Mouse (Mus musculus): ENCODE results near the gene Tmem242. TPM values are rescaled to one million over a fixed set of nuclear protein-coding genes. Genes with fewer than 3 reads are reported as not detected.
"Not testable (repeated sequence)": the region's sequence is repeated elsewhere in the genome, so short reads cannot be mapped to it uniquely, and the experiment has no call there.

The Tmem242 gene
- polyA plus RNA-seq, 1 experiment from 2014 or later = 84.3 TPM

DNA sequence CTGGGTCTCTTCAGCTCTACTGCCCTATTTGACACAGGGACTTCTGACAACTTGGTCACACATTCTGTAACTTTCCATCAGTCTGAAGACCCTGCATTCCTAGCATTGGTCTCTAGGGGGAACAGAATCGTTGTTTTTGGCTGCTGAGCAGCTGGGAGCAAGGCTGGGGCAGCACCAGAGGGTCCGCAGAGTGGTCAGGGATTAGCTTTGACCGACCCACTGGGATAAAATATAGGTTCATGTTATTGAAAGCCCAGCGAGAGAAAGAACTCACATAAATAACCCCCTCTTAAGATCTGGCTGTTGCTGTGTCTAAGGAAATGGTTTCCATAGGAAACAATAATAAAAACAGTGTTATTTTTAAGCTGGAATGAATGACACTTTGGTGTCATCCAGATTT, 27.1 kb upstream of the Tmem242 start:
- no peak overlapping the region for H3K9ac ChIP-seq (replicated peaks; ENCODE audit: low read depth)
- ATAC-seq (no peak), DNase-seq (ENCODE audit: low spot score) (no peak)
- no peak overlapping the region for H3K27ac ChIP-seq (ENCODE audit: low read length)
- H3K4me1 ChIP-seq (ENCODE audit: insufficient read depth, low read depth, low read length) = no peaks in the 10 kb centered on the region
- H3K4me3 ChIP-seq (ENCODE audit: low read depth, low read length) = no peak overlapping the region
- no peaks in the 10 kb centered on the region for H3K9me3 ChIP-seq (ENCODE audit: low read length)
- H3K4me2 ChIP-seq (replicated peaks; ENCODE audit: low read depth, low read length) = no peak overlapping the region
- no peaks in the 10 kb centered on the region for H3K36me3 ChIP-seq (ENCODE audit: insufficient read depth, low read length)
- TF ChIP-seq CTCF (IDR thresholded peaks at IDR 0.05) (peak; percentile 33), EP300 (IDR thresholded peaks at IDR 0.05) (no peak)
- WGBS = 46% methylated on average over 4 of the region's 4 CpGs
- no peaks in the 10 kb centered on the region for H3K27me3 ChIP-seq (replicated peaks; ENCODE audit: insufficient read depth, low read length)

DNA sequence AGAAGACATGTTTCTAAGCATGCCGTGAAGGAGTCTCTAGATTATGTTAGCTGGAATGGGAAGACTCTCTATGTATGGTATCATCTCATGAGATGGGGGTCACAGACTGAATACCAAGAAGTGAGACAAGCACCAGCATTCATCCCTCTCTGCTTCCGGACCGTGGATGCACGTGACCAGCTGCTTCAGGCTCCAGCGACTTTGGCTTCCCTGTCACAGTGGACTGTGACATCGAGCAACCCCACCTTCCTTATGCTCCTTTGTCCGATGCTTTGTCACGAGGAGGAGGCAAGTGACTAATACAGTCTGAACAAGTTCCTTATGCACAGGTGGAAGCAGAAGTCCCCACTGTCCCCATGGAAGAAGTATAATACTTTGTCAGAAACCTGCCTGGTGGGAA, 26.7 kb upstream of the Tmem242 start:
- H3K4me2 ChIP-seq (replicated peaks; ENCODE audit: low read depth, low read length) = no peak overlapping the region
- ATAC-seq = no peak

DNA sequence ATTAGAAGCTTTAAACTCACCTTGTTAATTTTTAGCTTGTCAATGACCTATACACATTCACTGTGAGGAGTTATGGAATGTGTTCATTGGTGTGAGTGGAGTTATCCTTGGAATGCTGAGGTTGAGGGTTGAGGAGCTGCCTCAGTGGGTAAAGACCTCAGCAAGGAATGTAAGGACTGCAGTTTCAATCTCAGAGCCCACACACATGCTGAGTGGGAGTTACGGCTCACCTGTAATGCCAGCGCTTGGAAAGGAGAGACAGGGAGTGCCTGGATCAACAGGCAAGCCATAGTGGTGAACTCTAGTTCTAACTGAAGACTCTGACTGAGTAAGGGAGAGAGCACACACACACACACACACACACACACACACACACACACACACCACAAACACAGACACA, 23.9 kb upstream of the Tmem242 start:
- ATAC-seq = peak; percentile 77
- WGBS = 63% methylated on average over 2 of the region's 2 CpGs
- Histone ChIP-seq H3K27me3 (replicated peaks; ENCODE audit: insufficient read depth, low read length) (no peaks in the 10 kb centered on the region), H3K9me3 (ENCODE audit: low read length) (no peaks in the 10 kb centered on the region), H3K4me3 (ENCODE audit: low read depth, low read length) (no peak overlapping the region), H3K4me1 (ENCODE audit: insufficient read depth, low read depth, low read length) (no peaks in the 10 kb centered on the region), H3K36me3 (ENCODE audit: insufficient read depth, low read length) (no peaks in the 10 kb centered on the region), H3K9ac (replicated peaks; ENCODE audit: low read depth) (no peak overlapping the region), H3K27ac (ENCODE audit: low read length) (no peak overlapping the region), H3K4me2 (replicated peaks; ENCODE audit: low read depth, low read length) (no peak overlapping the region)
- TF ChIP-seq EP300 (IDR thresholded peaks at IDR 0.05) (peak; percentile 48), CTCF (IDR thresholded peaks at IDR 0.05) (no peak)
- DNase-seq (ENCODE audit: low spot score) = peak; percentile 31

More for the DNA sequence above, 26.7 kb upstream of the Tmem242 start:
- no peak for DNase-seq (ENCODE audit: low spot score)
- TF ChIP-seq CTCF (IDR thresholded peaks at IDR 0.05) = no peak
- no peaks in the 10 kb centered on the region for H3K9me3 ChIP-seq (ENCODE audit: low read length)
- H3K27me3 ChIP-seq (replicated peaks; ENCODE audit: insufficient read depth, low read length) = no peaks in the 10 kb centered on the region
- no peak overlapping the region for H3K4me3 ChIP-seq (ENCODE audit: low read depth, low read length)
- H3K36me3 ChIP-seq (ENCODE audit: insufficient read depth, low read length) = no peaks in the 10 kb centered on the region
- 85% methylated on average over 8 of the region's 8 CpGs for WGBS
- H3K27ac ChIP-seq (ENCODE audit: low read length) = no peak overlapping the region
- no peak overlapping the region for H3K9ac ChIP-seq (replicated peaks; ENCODE audit: low read depth)
- H3K4me1 ChIP-seq (ENCODE audit: insufficient read depth, low read depth, low read length) = no peaks in the 10 kb centered on the region

DNA sequence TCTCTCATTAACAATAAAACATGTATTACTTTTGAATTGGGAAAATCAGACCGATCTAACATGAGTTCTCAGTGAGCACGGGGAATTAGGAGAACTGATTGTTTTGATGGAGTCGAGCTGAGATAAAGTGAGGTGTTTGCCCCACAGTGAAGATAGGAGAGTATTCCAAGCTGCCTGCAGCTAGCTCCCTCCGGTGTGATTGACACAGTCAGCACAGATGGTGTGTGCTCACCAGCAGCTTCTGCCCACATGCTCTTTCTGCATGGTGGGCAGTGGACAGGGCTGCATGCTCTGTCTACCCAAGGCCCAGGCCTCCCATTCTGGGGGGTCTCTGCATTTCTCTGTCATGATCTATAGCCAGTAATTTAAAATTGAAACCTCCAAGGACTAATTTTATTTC, 13.6 kb upstream of the Tmem242 start:
- H3K4me3 ChIP-seq (ENCODE audit: low read depth, low read length) = no peak overlapping the region
- no peaks in the 10 kb centered on the region for H3K4me1 ChIP-seq (ENCODE audit: insufficient read depth, low read depth, low read length)
- no peaks in the 10 kb centered on the region for H3K36me3 ChIP-seq (ENCODE audit: insufficient read depth, low read length)
- ATAC-seq (no peak), DNase-seq (ENCODE audit: low spot score) (no peak)
- H3K9me3 ChIP-seq (ENCODE audit: low read length) = no peaks in the 10 kb centered on the region
- no peak overlapping the region for H3K4me2 ChIP-seq (replicated peaks; ENCODE audit: low read depth, low read length)
- TF ChIP-seq CTCF (IDR thresholded peaks at IDR 0.05) = no peak
- no peak for TF ChIP-seq EP300 (IDR thresholded peaks at IDR 0.05)
- H3K27me3 ChIP-seq (replicated peaks; ENCODE audit: insufficient read depth, low read length) = no peaks in the 10 kb centered on the region
- no peak overlapping the region for H3K27ac ChIP-seq (ENCODE audit: low read length)
- WGBS = 60% methylated on average over 4 of the region's 4 CpGs
- no peak overlapping the region for H3K9ac ChIP-seq (replicated peaks; ENCODE audit: low read depth)

DNA sequence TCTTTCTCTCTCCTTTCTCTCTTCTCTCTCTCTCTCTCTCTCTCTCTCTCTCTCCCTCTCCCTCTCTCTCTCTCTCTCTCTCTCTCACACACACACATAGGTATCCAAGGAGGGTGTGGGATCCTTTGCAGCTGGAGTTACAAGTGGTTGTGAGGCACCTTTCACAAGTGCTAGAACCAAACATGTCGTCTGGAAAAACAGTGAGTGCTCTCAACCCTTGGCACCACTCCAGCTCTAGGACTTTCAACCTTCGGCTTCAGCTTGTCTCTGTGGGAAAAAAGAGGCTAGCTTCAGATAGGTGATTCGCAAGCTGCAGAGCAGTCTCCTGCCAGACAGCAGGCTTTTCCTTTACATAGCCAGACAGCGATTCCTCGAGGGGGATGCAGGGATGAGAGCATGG, 3.7 kb upstream of the Tmem242 start:
- no peaks in the 10 kb centered on the region for H3K9me3 ChIP-seq (ENCODE audit: low read length)
- no peak overlapping the region for H3K9ac ChIP-seq (replicated peaks; ENCODE audit: low read depth)
- TF ChIP-seq CTCF (IDR thresholded peaks at IDR 0.05) = no peak
- peak; percentile 43; the same call in 1 of the 2 replicates for TF ChIP-seq EP300 (IDR thresholded peaks at IDR 0.05)
- H3K36me3 ChIP-seq (ENCODE audit: insufficient read depth, low read length) = no peaks in the 10 kb centered on the region
- H3K27me3 ChIP-seq (replicated peaks; ENCODE audit: insufficient read depth, low read length) = no peaks in the 10 kb centered on the region
- WGBS = 12% methylated on average over 5 of the region's 5 CpGs
- ATAC-seq (peak; percentile 56), DNase-seq (ENCODE audit: low spot score) (peak; percentile 66)
- peaks cover 7% of the 10 kb centered on the region for H3K4me1 ChIP-seq (ENCODE audit: insufficient read depth, low read depth, low read length)
- no peak overlapping the region for H3K4me3 ChIP-seq (ENCODE audit: low read depth, low read length)
- no peak overlapping the region for H3K27ac ChIP-seq (ENCODE audit: low read length)
- H3K4me2 ChIP-seq (replicated peaks; ENCODE audit: low read depth, low read length) = no peak overlapping the region

DNA sequence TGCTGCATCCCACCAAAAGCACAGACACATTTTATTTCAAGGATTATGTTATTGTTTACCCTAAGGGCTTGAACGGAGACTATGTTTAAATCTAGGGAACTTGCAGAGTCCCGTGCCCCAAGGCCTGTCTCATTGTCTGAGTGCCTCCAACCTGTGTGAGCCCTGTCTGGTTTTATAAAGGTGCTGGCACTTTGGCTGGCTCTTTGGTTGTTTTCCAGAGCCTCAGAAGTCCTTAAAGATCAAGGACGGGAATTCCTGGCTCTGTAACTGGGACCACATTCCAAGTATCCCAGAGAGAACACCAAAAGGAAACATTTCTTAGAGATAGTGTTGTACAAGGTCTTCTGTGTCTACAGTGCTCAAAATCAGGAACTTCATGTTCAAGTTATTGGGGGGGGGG, 3.2 kb upstream of the Tmem242 start:
- 29% methylated on average over 3 of the region's 3 CpGs for WGBS
- ATAC-seq = peak; percentile 39; the same call in 1 of the 2 replicates

DNA sequence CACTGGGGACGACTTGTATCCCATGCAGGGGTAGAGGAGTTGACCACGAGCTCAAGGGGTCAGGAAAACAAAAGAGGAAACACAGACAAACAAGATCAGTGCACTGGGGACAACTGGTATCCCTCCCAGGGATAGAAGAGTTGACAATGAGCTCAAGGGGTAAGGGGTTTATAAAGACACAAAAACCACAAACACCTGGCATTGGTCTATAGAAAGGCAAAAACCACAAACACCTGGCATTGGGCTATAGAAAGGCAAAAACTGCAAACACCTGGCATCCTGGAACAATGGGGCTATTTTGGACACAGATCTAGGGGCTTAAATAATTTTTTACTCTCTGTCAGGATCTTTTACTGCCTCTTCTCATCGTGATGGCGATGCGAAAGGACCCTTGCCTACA, 2.3 kb upstream of the Tmem242 start:
- H3K4me3 ChIP-seq (ENCODE audit: low read depth, low read length); H3K27me3 ChIP-seq (replicated peaks; ENCODE audit: insufficient read depth, low read length); H3K36me3 ChIP-seq (ENCODE audit: insufficient read depth, low read length); H3K9me3 ChIP-seq (ENCODE audit: low read length); H3K4me1 ChIP-seq (ENCODE audit: insufficient read depth, low read depth, low read length); ATAC-seq; H3K27ac ChIP-seq (ENCODE audit: low read length); DNase-seq (ENCODE audit: low spot score); H3K9ac ChIP-seq (replicated peaks; ENCODE audit: low read depth); H3K4me2 ChIP-seq (replicated peaks; ENCODE audit: low read depth, low read length): not testable (repeated sequence)
- WGBS = 70% methylated on average over 5 of the region's 5 CpGs

More for the DNA sequence above, 3.2 kb upstream of the Tmem242 start:
- no peaks in the 10 kb centered on the region for H3K9me3 ChIP-seq (ENCODE audit: low read length)
- no peak overlapping the region for H3K9ac ChIP-seq (replicated peaks; ENCODE audit: low read depth)
- no peak overlapping the region for H3K4me3 ChIP-seq (ENCODE audit: low read depth, low read length)
- DNase-seq (ENCODE audit: low spot score) = peak; percentile 16
- peaks cover 7% of the 10 kb centered on the region for H3K4me1 ChIP-seq (ENCODE audit: insufficient read depth, low read depth, low read length)
- TF ChIP-seq EP300 (IDR thresholded peaks at IDR 0.05) = 0 out of 2 replicates have a peak, but pooled peaks have one; percentile 39
- no peak for TF ChIP-seq CTCF (IDR thresholded peaks at IDR 0.05)
- H3K27me3 ChIP-seq (replicated peaks; ENCODE audit: insufficient read depth, low read length) = no peaks in the 10 kb centered on the region
- H3K27ac ChIP-seq (ENCODE audit: low read length) = no peak overlapping the region
- no peaks in the 10 kb centered on the region for H3K36me3 ChIP-seq (ENCODE audit: insufficient read depth, low read length)
- no peak overlapping the region for H3K4me2 ChIP-seq (replicated peaks; ENCODE audit: low read depth, low read length)

Data from lung, postnatal 0 days (tissue).